ENCODE assay signal across 7 mouse cellular contexts in the genomic region with DNA sequence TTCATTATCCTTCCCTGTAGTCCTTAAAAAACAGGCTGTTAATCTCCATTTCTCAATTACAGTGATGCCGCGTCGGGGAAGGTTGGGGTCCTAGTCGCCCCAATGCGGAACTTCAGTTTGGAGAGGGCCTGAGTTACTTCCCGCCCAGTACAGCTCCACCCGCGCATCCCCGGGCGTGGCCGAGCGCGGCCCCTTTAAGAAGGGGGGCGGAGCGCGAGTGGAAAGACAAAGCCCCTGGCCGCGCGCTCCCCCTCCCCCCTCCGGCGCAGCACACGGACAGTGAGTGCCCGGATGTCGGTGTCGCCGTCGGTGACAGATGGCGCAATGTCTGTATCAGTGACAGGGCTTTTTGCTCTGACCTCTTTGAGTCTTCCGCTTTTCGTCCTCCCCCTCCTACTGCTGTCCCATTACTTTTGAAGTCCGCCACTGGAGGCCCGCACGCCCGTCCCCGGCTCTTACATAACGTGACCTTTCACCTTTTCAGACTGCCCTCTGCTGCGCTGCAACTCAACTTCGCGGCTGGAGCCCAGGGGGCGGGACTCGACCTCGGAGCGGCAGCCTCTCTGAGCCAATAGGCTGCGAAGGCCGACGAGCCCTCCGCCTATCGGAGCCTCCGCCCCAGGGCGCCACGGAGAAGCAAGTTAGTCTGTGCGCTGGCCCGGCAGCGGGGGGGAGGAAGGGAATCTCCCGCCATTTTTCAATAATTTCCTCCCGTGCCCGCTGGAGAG. TPM values are rescaled to one million over a fixed set of nuclear protein-coding genes. Genes with fewer than 3 reads are reported as not detected.
DNase-seq lines count a peak whose midpoint lies in the region; ATAC-seq lines count a peak whose summit lies in the region.

Gene Baz1b, plus strand, starts transcription at position 644 of the 728 bp plus-strand sequence.

- no peaks in the 10 kb centered on the region for H3K9me3 ChIP-seq in embryonic facial prominence, embryonic 11.5 days (replicated peaks; ENCODE audit: control insufficient read depth, low read length)
- H3K9me3 ChIP-seq in limb, embryonic 10.5 days (replicated peaks), result no peaks in the 10 kb centered on the region
- peaks cover 6% of the 10 kb centered on the region; the same call in 1 of the 2 replicates for H3K9me3 ChIP-seq in midbrain, embryonic 13.5 days

- DNase-seq in adrenal gland, postnatal 14 days, result peak; percentile 99
- DNase-seq in embryonic facial prominence, embryonic 11.5 days (ENCODE audit: low spot score), result peak; percentile 98
- peak; percentile 99 for DNase-seq in kidney, adult 11 months
- peak; percentile 95 for DNase-seq in limb, embryonic 10.5 days (ENCODE audit: low spot score)
- peak; percentile 95 for DNase-seq in spleen, adult 12 weeks (ENCODE audit: low spot score)

- peak within 1 kb of the TSS; percentile 99 for H3K27ac ChIP-seq in embryonic facial prominence, embryonic 11.5 days (replicated peaks; ENCODE audit: low read depth, low read length)
- H3K27ac ChIP-seq in limb, embryonic 10.5 days, result peak within 1 kb of the TSS; percentile 99
- peak within 1 kb of the TSS; percentile 98 for H3K27ac ChIP-seq in midbrain, embryonic 13.5 days

- peak within 1 kb of the TSS; percentile 58 for H3K4me2 ChIP-seq in embryonic facial prominence, embryonic 11.5 days (ENCODE audit: low read depth, low read length)
- peak within 1 kb of the TSS; percentile 92 for H3K4me2 ChIP-seq in midbrain, embryonic 13.5 days (replicated peaks)

- H3K4me3 ChIP-seq in embryonic facial prominence, embryonic 11.5 days (ENCODE audit: low read depth, low read length), result peak within 1 kb of the TSS; percentile 100
- peak within 1 kb of the TSS; percentile 97 for H3K4me3 ChIP-seq in limb, embryonic 10.5 days
- peak within 1 kb of the TSS; percentile 98 for H3K4me3 ChIP-seq in midbrain, embryonic 13.5 days (replicated peaks)

- H3K27me3 ChIP-seq in embryonic facial prominence, embryonic 11.5 days (ENCODE audit: control insufficient read depth, insufficient read depth, low read length), result no peaks in the 10 kb centered on the region
- no peaks in the 10 kb centered on the region for H3K27me3 ChIP-seq in limb, embryonic 10.5 days (ENCODE audit: low read depth, poor library complexity, severe bottlenecking)
- no peaks in the 10 kb centered on the region for H3K27me3 ChIP-seq in midbrain, embryonic 13.5 days

- under 1% methylated on average over 57 of the region's 57 CpGs for WGBS in embryonic facial prominence, embryonic 11.5 days
- under 1% methylated on average over 55 of the region's 57 CpGs for WGBS in limb, embryonic 10.5 days
- WGBS in midbrain, embryonic 13.5 days, result under 1% methylated on average over 57 of the region's 57 CpGs

- ATAC-seq in embryonic facial prominence, embryonic 11.5 days (replicated peaks; ENCODE audit: insufficient number of reproducible peaks, low FRiP score, low TSS enrichment, low read depth), result peak; percentile 95
- ATAC-seq in granulocyte monocyte progenitor cell, adult 5-6 weeks (replicated peaks; ENCODE audit: poor library complexity, severe bottlenecking), result peak; percentile 85
- peak; percentile 98 for ATAC-seq in midbrain, embryonic 13.5 days

- peaks cover 3% of the 10 kb centered on the region; the same call in 1 of the 2 replicates for H3K36me3 ChIP-seq in embryonic facial prominence, embryonic 11.5 days (replicated peaks; ENCODE audit: control insufficient read depth, insufficient read depth, low read depth, low read length)
- H3K36me3 ChIP-seq in limb, embryonic 10.5 days, result peaks cover 52% of the 10 kb centered on the region
- H3K36me3 ChIP-seq in midbrain, embryonic 13.5 days, result peaks cover 18% of the 10 kb centered on the region

- no peaks in the 10 kb centered on the region for H3K4me1 ChIP-seq in embryonic facial prominence, embryonic 11.5 days (ENCODE audit: control insufficient read depth, insufficient read depth, low read length)
- peaks cover 26% of the 10 kb centered on the region for H3K4me1 ChIP-seq in limb, embryonic 10.5 days
- H3K4me1 ChIP-seq in midbrain, embryonic 13.5 days (replicated peaks), result peaks cover 33% of the 10 kb centered on the region

- H3K9ac ChIP-seq in embryonic facial prominence, embryonic 11.5 days (replicated peaks; ENCODE audit: low read length), result peak within 1 kb of the TSS; percentile 100
- H3K9ac ChIP-seq in midbrain, embryonic 13.5 days (replicated peaks), result peak within 1 kb of the TSS; percentile 98

RNA-seq across cellular contexts. Expression of gene Baz1b, which starts in this region (rescaled TPM):
- 84.6 and 87.4 TPM in 2 replicates for total RNA-seq in adrenal gland, postnatal 14 days (2021)
- polyA plus RNA-seq in embryonic facial prominence, embryonic 11.5 days (2014; fragmentation: Nextera tagmentation; extraction: Ambion mirVana), result 60.2 and 65.6 TPM in 2 replicates
- total RNA-seq in granulocyte monocyte progenitor cell, adult 5-6 weeks (2014; fragmentation: Nextera tagmentation), result 121 and 122 TPM in 2 replicates
- 140 and 147 TPM in 2 replicates for total RNA-seq in granulocyte monocyte progenitor cell, adult 5-6 weeks (2017)
- polyA plus RNA-seq in limb, embryonic 10.5 days (2016; fragmentation: Nextera tagmentation; extraction: Ambion mirVana), result 58.1 and 68.3 TPM in 2 replicates
- polyA plus RNA-seq in midbrain, embryonic 13.5 days (2015; fragmentation: Nextera tagmentation; extraction: Ambion mirVana), result 40.0 and 44.3 TPM in 2 replicates

Comparison
In these comparisons a context has a peak if more than half of its experiments do, and no peak if none do; other contexts are left out.
1. Peak in every context shown above with its lines: DNase-seq, ATAC-seq, H3K4me3 ChIP-seq and H3K27ac ChIP-seq.